Mouse (Mus musculus): Measurements from ENCODE around the gene Usp32.

DNA sequence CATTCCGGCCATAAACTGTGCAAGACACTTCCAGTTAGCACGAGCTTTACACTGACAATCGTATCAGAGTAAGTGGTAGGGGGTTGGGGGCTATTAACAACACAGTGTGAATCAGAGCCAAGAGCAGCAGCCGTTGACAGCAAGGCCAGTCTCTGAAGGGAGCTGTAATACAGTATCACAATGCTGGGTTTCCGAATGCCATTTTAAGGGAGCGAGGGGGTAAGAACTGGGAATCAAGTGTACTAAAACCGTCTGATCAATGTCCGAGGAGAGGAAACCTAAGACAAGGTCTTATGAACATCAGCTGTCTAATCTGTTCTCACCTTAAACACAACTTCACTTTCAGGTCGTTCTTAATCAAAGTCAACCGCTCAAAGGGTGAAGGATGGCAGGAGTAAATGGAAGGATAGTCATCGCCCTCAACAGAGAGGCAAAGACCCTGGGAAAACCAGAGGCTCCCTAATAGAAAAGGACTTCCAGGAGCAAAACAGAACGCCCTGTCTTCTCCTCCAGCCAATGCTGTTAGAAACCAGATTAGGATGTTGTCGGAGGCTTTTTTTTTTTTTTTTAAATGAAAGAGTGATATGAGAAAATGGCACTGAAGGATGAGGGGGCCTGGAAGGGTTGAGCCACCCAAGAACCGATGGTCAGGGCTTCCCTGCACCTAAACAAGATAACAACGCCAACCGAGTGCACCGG is 1.0 kb downstream of the Usp32 start:
- TF ChIP-seq CTCF (IDR thresholded peaks at IDR 0.05; ENCODE audit: low read depth, low read length), result no peak
- no peak for TF ChIP-seq GATA2 (IDR thresholded peaks at IDR 0.05; ENCODE audit: borderline replicate concordance, low read depth, low read length)
- no peak for TF ChIP-seq GATA1 (IDR thresholded peaks at IDR 0.05; ENCODE audit: borderline replicate concordance, low read length)
